Mouse (Mus musculus) myocyte (in vitro differentiated cells): ENCODE data around the gene Ap5m1.

Experiments used
- POLR2A ChIP-seq: IDR thresholded peaks from one replicate; pipeline ENCODE4 v1.6.1; 2011; ENCODE audit warnings: low read depth, mild to moderate bottlenecking, control low read depth, moderate library complexity; ENCODE audit not compliant: insufficient read length
- POLR2AphosphoS2 ChIP-seq: IDR thresholded peaks from one replicate; pipeline ENCODE4 v1.6.1; 2011; ENCODE audit warnings: low read depth, control low read depth; ENCODE audit not compliant: insufficient read length

DNA sequence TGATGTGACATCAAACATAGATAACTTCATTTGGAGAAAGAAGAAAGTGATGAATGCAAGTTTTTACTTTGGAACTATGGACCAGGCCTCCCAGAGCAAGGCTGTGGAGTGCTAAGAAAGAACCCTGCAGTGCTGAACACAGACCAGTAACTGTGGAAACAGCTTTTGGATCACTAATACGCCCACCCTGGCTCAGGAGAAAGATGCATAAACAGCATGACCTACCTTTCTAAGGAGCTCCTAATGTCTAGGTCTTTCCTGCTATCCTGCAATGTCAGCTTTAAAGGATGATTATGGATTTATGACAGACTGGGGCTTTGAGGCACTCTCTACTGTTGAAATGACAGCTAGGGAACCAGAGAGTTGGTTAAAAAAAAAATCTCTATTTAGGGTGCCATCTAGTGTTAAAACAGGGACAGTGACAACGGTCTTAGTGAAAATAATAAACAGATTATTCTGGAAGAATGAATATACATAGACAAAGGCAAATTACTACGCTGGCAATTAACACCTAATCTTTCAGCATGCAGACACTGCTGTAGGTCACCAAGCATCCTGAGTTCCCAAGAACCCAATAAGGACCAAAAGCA lies 38.0 kb upstream of the Ap5m1 start:
- TF ChIP-seq POLR2AphosphoS2: no peak
- no peak for TF ChIP-seq POLR2A
